Mouse (Mus musculus) megakaryocyte-erythroid progenitor cell, adult 5 weeks (primary cell): Measurements from ENCODE around the gene Hes2. TPM values are rescaled to one million over a fixed set of nuclear protein-coding genes. Genes with fewer than 3 reads are reported as not detected.

Experiments used
- polyA plus RNA-seq: library from polyadenylated mRNA; stranded (reverse); fragments of >175 nt; gene quantifications from 2 replicates; pipeline ENCODE4 v1.2.3, GENCODE M21; 2012

The Hes2 gene
- not detected in 2 replicates for polyA plus RNA-seq

DNA sequence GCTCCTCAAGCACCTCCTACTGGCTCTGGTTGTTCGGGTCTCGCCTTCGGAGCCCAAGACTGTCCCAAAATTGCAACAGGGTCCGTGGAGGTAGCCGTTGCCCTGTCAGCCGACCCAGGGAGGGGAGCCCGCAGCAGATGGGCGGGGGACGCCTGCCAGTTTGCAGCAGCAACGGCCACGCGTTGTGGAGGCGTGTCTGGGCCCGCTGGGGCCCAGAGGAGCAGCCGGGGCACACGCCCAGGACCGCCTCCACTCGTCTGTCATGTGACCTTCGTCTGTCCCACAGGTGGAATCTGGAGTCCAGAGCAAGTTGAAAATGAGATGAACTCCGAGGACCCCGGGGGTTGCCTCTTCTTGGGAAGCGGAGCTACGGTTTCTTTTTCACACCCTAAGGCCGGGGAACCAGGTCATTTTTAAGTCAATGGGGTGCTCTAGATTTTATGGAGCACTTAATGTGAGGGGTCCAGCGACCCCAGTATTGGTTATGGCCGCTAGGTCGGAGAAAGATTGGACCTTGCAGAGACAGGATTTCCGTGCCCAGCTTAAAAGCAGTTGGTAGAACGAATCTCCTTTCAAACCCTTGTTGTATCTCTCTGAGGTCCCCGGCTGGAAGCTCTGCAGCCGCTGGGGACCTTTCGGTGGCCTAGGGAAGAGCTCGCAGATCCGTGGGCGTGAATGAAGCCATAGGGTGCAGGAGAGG, at the start of gene Hes2:
Hes2 (plus strand) TSS at position 283 of the 700 bp plus-strand sequence.

DNA sequence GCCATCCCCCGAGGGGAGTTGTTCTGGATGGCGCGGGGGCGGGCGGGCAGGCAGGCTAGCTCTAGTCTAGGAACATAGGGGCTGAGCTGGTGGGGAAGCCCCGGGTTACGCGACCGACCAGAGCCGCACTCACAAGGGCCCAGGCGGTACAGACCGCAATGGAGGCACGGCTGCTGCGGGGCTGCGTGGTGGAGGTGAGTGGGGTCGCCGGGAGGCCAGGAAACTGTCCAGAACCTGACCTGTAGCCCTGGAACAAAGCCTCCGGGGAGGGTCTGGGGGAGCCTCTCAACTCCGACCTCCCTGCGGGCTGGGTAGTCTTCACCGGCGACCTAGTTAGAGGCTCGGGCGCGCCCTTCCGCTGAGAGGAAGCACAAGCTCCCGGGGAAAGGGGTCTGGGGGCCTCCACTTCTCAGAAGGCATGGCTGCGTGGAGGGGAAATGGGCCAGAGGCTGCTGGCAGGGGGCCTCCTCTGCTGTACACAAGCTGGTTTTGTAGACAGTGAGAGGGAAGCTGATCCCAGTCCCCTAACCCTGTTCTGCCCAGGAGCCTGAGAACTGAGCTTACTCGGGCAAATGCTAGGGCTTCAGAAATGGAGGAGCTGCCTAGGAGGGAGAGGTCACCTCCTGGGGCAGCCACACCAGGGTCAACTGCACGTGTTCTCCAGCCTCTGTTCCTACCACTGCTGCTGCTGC, 42.6 kb upstream of the Hes2 start, which contains the start of gene Tnfrsf25:
Tnfrsf25 (plus strand) TSS at position 14 of the 692 bp plus-strand sequence.

DNA sequence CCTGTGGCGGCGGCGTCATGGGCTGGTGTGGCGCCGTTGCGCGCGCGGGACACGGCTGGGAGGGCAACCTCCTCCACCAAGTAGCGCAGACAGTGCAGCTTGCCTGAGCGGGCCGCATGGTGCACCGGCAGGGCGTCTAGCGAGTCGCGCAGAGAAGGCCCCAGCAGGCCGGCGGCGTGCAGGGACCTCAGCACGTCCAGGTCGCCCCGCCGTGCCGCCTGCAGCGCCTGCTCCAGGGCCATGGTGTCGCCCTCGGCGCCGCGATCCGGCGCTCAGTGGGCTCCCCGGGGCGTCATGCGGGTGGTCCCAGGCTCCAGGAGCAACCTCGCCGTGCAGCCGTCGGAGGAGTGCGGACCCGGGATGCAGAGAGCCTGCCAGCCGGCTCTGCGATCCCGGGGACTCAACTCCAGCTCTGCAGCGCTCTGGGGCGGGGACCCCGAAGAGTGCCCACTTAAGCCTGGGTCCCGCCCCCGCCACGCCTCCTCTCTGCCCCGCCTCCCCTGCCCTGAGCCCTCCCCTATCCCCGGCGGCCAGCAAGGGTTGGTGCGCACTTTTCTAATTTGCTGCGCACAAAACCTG, 6.6 kb upstream of the Hes2 start, which contains the start of gene Espn:
Espn (minus strand) TSS at position 406 of the 579 bp plus-strand sequence.

DNA sequence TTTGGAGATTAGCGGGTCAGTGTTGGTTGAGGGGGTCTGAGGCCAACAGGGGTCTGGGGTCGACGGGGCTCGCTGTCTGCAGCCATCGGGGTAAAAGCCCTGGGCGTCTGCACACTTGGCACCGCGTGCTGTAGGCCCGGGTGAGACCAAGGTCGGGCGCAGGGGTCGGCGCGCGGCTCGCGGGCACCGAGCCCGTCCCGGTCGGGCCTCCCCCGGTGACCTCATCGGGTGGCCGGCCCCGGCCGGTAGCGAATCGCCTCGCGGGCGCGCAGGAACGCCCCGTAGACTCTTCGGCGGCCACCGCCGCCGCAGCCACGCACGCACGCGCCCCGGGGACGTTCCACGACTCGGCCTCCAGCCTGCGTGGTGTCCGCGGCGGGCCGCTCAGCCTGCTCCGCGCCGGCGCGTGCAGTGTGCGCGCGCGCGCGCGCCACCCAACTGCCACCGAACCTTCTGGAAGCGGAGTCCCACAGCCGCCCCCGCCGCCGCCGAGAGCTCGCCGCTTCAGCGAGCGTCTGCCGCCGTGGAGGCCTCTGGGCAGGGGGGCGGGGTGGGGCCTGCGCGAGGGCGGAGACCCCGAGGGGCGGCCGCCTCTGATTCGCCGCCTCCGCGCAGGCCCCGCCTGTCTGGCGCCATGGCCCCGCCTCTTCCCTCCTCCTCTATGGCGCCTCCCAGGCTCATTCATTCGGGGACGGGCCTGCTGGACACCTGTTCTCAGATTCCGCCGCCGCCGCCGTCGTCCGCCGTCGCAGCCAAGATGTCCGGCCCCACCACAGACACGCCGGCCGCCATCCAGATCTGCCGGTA, 19.1 kb downstream of the Hes2 start, which contains the start of gene Acot7:
Acot7 (plus strand) TSS at position 598 of the 807 bp plus-strand sequence.

Other genes starting within 250 kb of the Hes2 start
- 27.1 and 33.1 TPM in 2 replicates for gene Dnajc11, start 225.2 kb upstream of the Hes2 start, polyA plus RNA-seq
- 27.9 and 29.0 TPM in 2 replicates for gene Thap3, start 169.9 kb upstream of the Hes2 start, polyA plus RNA-seq
- gene Phf13, start 162.6 kb upstream of the Hes2 start, polyA plus RNA-seq: 12.8 and 20.6 TPM in 2 replicates
- 22.4 and 22.8 TPM in 2 replicates for gene Klhl21, start 150.1 kb upstream of the Hes2 start, polyA plus RNA-seq
- 13.4 and 14.0 TPM in 2 replicates for gene Zbtb48, start 131.2 kb upstream of the Hes2 start, polyA plus RNA-seq
- 0.82 and 0.88 TPM in 2 replicates for gene Tas1r1, start 120.3 kb upstream of the Hes2 start, polyA plus RNA-seq
- gene Nol9, start 119.5 kb upstream of the Hes2 start, polyA plus RNA-seq: 32.6 and 33.5 TPM in 2 replicates
- gene Plekhg5, start 86.4 kb upstream of the Hes2 start, polyA plus RNA-seq: 33.3 and 51.8 TPM in 2 replicates
- gene Tnfrsf25, start 42.9 kb upstream of the Hes2 start, polyA plus RNA-seq: 0.35 and 0.43 TPM in 2 replicates
- 10.1 and 13.1 TPM in 2 replicates for gene Espn, start 6.5 kb upstream of the Hes2 start, polyA plus RNA-seq
- gene Acot7, start 19.3 kb downstream of the Hes2 start, polyA plus RNA-seq: 107 and 114 TPM in 2 replicates
- 0.26 and 0.93 TPM in 2 replicates for gene Gpr153, start 115.4 kb downstream of the Hes2 start, polyA plus RNA-seq
- 0.06 TPM in 1 of 2 replicates, not detected in the other for gene Hes3, start 132.8 kb downstream of the Hes2 start, polyA plus RNA-seq
- gene Icmt, start 138.4 kb downstream of the Hes2 start, polyA plus RNA-seq: 12.0 and 12.6 TPM in 2 replicates
- 0.37 TPM in 1 of 2 replicates, not detected in the other for gene Rnf207, start 160.1 kb downstream of the Hes2 start, polyA plus RNA-seq
- gene Rpl22, start 166.9 kb downstream of the Hes2 start, polyA plus RNA-seq: 103 and 109 TPM in 2 replicates
- 0.16 and 0.24 TPM in 2 replicates for gene Chd5, start 179.8 kb downstream of the Hes2 start, polyA plus RNA-seq